Mouse (Mus musculus): ENCODE data around the gene Gja1.

DNA sequence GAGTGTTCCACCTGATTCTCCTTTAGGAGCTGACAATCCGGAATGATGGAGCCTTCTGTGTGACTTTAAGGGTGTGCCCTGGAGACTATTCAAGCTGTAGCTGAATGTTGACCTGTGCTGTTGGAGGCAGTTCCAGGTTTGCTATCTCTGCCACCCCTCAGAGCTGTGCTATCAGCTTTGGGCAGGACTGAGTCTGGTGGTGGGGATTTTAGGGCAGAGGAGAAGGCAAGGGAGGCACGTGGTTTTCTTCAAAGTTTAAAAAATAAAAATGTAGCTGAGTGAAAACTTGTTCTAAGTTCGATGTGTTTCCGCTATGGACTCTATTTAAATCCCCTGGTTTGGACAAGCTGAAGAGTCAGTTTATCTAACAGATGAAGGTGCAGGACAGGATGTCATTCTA lies 62.5 kb downstream of the Gja1 start:
- TF ChIP-seq E2F4 (IDR thresholded peaks at IDR 0.05; ENCODE audit: insufficient replicate concordance, low read depth, low read length), result no peak
- TF ChIP-seq MAZ (IDR thresholded peaks at IDR 0.05; ENCODE audit: low read depth, low read length), result no peak
- no peak for TF ChIP-seq POLR2A (IDR thresholded peaks at IDR 0.05; ENCODE audit: low read depth, low read length)
- no peak for TF ChIP-seq HCFC1 (IDR thresholded peaks at IDR 0.05; ENCODE audit: low read depth, low read length)
- TF ChIP-seq CTCF (conservative IDR thresholded peaks at IDR 0.05 in 1 of 2, IDR thresholded peaks at IDR 0.05 in 1 of 2; ENCODE audit: low read depth in 2 of 2, low read length in 2 of 2), result no peak
- no peak for TF ChIP-seq USF2 (conservative IDR thresholded peaks at IDR 0.05; ENCODE audit: low read depth, low read length)

Data from CH12.LX (cell line).